Mouse (Mus musculus) telencephalon, adult 2 months (tissue): ENCODE data around the gene Ago1.

Experiments
- DNase-seq: peaks from one replicate; pipeline ENCODE4 v3.0.0-alpha.2; 2011; ENCODE audit warnings: low read depth, low spot score

Gene Ago1

DNA sequence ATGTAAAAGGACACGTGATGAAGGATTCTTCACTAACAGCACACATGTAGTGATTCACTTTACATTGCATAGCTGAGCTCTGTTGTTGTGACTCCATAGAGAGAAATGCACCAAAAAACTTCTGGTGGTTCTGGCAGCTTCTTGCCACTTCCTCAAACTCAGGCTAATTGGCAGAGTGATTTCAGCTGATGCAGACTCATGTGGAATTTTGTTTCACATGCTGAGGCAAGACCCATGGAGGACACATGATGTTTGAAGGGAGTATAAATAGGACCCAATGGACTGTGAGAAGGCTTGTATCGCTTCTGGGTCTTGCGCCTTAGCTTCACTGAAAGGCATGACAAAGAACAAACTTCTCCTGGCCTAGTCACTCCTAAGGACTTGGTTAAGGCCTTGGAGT lies 55.9 kb downstream of the Ago1 start:
- no peak for DNase-seq
